Mouse (Mus musculus) activated CD4-positive, CD25-positive, alpha-beta regulatory T cell, adult 4 months (primary cell): Measurements from ENCODE around the gene Gfra1. TPM values are rescaled to one million over a fixed set of nuclear protein-coding genes. Genes with fewer than 3 reads are reported as not detected.

Experiments used
- ATAC-seq: one replicate; pipeline ENCODE4 v1.8.0; 2017
- polyA plus RNA-seq, 2 experiments: library from polyadenylated mRNA; unstranded; fragments of 100-300 nt; shearing (Covaris generic); gene quantifications; one replicate each; pipeline ENCODE4 v1.2.1; 2017

Gfra1 gene
- polyA plus RNA-seq, 2 experiments from 2014 or later, result 0.22 to 0.44 TPM

- no peak for ATAC-seq
Observed at GRCm38 (mm10) chr19:58389466-58389865, 66.2 kb downstream of the Gfra1 start.

GRCm38 (mm10) chr19:58388851-58389447 lies 66.8 kb downstream of the Gfra1 start:
- ATAC-seq, result no peak

DNA sequence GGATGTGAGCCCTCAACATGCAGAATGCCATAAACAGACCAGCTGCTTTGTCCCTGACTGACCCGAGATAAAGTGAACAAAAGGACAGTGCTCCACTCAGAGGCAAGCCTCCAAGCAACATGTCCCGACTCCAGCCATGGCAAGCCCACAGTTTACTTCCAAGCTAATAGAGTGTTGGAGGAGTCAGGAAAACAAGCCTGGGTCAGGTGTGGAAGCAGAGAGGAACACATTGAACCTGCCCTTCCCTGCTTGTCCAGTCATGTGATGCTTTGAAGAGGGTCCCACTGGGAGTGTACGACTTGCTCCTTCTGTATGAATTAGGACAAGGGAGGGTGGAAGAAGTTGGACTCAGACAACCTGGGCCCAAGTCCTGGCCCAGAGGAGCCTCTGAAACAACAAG lies 72.4 kb downstream of the Gfra1 start:
- ATAC-seq, result no peak

DNA sequence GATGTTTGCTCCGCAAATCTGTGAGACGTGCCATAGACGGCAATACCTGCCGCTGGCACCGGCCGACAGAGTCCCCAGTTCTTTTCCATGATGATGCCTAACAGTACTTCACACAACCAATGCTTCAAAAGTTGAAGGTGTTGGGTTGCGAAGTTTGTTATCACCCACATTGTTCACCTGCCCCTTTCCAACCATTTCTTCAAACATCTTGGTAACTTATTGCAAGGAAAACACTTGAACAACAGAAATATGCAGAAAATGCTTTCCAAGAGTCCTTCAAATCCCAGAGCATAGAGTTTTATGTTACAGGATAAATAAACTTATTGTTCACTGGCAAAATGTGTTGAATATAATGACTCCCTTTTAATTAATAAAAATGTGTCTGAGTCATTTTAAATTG lies 73.2 kb downstream of the Gfra1 start:
- no peak for ATAC-seq

DNA sequence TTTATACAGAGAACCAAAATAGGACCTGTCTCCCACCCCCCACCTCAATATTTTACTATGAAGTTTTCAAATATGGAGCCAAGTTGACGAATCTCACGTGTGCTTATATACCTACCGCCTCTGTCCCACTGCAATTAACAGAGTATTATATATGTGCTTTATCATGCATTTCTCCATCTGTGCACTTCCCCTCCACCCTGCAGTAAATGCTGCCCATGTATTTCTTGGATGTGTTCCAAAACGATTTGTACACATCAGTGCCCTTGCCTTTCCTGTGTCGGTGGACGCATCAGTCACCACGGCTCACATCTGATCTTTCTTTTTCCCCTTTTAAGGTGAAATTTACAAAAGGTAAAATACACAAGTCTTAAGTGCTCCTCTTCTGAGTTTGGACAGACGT lies 77.7 kb downstream of the Gfra1 start:
- ATAC-seq, result no peak

DNA sequence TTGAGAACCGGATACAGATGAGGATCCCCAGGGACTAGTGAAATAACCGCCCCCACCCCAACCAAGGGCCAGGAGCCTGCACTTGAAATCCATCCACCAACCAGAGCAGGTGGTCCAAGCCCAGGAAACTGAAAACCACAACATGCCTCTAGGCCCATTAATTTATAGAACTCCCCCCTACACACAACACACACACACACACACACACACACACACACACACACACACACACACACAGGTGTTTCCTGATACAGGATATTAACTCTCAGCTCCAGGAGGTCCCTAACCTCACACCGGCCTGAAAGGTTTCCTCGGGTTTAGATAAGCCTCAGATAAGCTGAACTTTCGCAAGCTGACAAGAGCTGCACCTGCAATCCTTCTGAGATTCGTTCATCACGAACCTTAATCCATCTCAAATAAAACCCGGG lies 79.0 kb downstream of the Gfra1 start:
- ATAC-seq, result no peak

- no peak for ATAC-seq
Observed at GRCm38 (mm10) chr19:58374648-58375047, 81.1 kb downstream of the Gfra1 start.

DNA sequence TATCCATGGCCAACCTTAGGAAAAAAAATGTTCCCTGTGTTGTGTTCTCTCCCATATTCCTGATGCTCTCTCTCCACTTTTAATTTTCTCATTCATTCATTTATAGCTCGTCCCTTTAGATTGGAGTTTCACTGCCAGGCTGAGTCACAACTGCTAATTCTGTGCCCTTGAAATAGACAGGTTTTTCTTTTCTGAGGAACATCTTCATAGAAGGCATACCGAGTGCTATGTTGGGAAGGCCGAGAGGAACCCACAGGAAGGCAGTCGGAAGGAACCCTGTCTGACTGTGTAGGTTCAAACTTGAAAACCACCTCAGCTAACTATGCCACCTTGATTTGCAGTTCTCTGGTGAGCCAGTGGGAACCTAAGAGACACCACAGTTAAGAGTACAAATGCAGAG lies 81.6 kb downstream of the Gfra1 start:
- ATAC-seq, result no peak

DNA sequence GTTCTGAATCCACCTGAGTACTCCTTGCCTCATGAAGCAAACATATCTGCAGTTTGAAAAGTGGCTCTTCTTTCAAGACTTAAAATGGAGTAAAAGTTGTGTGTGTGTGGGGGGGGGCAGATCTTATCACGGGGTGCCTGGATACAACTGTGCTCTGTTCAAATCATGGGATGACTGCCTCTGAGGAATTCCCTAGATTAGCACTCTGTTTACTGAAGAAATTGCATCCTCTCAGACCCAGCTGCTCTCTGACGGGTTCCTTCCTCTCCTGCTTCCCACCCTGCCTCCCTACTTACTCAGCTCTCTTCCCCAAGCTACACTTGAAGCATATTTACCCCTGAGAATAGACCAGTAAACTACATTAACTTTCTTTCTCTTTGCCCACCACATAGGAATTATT lies 87.2 kb downstream of the Gfra1 start:
- no peak for ATAC-seq

- no peak for ATAC-seq
Observed at GRCm38 (mm10) chr19:58364688-58365087, 91.0 kb downstream of the Gfra1 start.

GRCm38 (mm10) chr19:58360982-58361381 lies 94.7 kb downstream of the Gfra1 start:
- no peak for ATAC-seq

DNA sequence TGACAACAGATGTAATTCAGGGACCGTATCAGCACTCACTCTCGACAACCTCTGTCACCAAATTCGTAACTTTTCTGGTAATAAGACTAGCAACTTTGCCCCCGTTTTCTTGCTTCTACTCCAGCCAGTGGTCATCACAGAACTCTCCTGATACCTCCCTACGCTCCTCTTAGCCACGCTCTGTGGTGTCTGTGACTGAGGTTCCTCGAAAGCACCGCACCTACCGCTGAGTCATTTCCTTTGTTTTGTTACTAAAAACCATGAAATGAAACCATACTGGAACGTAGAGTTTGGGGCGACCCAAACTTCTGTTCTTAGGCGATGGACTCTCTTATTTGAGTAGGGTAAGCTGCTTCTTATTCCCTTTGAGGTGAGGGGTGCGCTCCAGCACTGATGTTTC lies 97.6 kb downstream of the Gfra1 start:
- ATAC-seq, result no peak

GRCm38 (mm10) chr19:58353953-58354352 lies 101.8 kb downstream of the Gfra1 start:
- ATAC-seq, result no peak

- no peak for ATAC-seq
Observed at GRCm38 (mm10) chr19:58353260-58353870, 102.3 kb downstream of the Gfra1 start.

GRCm38 (mm10) chr19:58349890-58350408 lies 105.8 kb downstream of the Gfra1 start:
- no peak for ATAC-seq

DNA sequence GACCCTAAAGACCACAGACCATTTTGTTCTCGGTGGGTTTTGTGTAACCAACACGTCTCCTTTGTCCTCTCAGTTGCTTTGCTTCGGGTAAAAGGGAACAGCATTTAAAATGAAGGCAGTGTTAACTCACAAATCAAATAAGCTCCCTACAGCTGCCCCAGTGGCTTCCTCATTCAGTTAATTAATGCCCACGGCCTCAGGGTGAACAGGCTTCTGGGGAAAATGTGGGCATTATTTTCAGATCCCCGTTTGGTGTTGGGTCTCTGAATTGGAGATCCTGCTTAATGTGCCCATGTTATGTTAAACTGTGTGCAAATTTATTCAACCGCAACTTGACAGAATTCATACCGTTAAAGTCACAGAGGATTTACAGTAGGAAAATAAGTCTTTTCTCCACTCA lies 110.6 kb downstream of the Gfra1 start:
- ATAC-seq, result no peak

GRCm38 (mm10) chr19:58341351-58341750 lies 114.4 kb downstream of the Gfra1 start:
- ATAC-seq, result no peak

- ATAC-seq, result no peak
Observed at GRCm38 (mm10) chr19:58340221-58340620, 115.5 kb downstream of the Gfra1 start.

DNA sequence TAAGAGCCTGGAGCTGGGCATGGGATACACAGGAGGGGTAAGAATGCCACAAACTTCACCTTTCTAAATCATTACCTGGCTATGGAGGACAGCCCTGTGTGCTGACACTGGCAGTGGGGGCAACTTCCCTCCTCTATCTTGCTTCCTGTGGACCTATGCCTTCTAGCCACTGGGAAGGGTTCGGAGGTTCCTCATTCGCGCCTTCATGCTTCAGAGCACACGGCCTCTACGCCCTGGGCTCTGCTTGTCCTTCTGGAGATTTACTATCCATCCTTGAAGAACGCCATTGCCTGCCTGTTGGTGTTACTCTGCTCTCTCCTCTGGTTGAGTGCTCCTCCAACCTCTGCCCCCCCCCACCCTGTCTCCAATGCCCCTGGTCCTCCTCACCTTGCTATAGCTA lies 118.9 kb downstream of the Gfra1 start:
- no peak for ATAC-seq

DNA sequence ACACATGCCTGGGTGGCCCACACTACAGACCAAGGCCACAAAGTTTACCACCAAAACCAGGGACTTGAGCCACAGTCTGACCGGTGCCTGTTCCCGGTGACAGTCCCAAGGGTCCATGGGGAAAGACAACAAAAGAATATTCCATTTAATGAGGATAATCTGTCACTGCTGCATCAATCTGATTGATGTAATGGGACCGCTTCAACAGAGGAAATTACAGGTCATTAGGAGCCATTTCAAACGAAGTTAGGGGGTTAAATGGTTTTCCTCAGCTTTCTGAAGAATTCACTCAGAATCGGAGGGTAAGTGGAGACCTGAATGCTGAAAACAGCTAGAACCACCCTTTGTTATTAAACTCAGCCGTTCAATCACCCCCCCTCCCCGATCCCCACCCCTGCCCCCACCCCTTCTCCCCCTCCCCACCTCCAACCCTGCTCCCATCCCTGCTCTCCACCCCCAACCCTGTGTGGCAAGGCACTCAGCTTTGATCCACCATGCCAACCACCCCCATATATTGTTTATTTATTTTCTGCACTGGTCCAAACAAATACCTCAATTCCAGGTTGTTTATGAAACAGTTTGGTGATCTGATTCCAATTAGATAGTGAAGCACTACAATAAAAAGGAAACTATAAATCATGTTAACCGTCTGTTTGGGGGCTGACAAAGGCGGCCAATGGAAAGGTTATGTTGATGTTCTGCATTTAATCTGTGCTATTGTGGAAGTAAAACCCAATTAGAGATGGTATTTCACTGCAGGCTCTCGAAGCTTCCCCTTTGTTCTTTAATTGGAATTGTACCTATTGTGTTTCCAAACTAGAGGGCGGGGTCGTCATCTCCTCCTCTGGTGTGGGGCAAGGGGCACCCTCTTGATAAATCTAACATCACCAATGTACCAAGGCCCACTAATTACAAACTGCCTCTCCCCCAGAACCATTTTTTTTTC lies 119.9 kb downstream of the Gfra1 start:
- no peak for ATAC-seq

GRCm38 (mm10) chr19:58329305-58329704 lies 126.4 kb downstream of the Gfra1 start:
- ATAC-seq, result no peak

DNA sequence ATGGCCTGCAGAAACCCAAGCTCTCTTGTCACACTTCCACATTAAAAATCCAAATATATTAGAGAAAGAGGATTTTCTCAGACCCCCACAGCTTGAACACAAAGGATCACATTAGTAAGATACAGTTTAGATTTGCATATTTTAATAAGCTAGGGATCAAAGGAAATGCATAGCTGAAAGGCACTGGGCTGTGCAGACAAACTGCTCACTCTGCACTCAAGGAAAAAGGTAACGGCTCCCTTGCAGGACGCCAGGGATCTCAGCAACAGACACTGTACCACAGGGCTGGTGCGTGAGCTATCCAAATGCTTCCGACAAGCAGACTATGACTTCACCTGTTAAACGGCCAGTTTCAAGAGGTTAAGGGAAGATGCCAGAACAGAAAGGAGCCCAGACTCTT lies 127.7 kb downstream of the Gfra1 start:
- ATAC-seq, result no peak

- ATAC-seq, result no peak
Observed at GRCm38 (mm10) chr19:58316474-58316873, 139.2 kb downstream of the Gfra1 start.
